Mouse (Mus musculus) layer of hippocampus, postnatal 14 days (tissue): Measurements from ENCODE around the gene Cep164. TPM values are rescaled to one million over a fixed set of nuclear protein-coding genes. Genes with fewer than 3 reads are reported as not detected.

Experiments
- DNase-seq, 2 experiments: peaks; one replicate each; pipeline ENCODE4 v3.0.0; 2021 to 2022; ENCODE audit warnings: low spot score in 2 of 2, mixed read lengths in 1 of 2
- total RNA-seq, 2 experiments: library from RNA; stranded (reverse); gene quantifications; 2 replicates each; pipeline ENCODE4 v1.2.3; 2021

Gene Cep164
- total RNA-seq, 2 experiments from 2014 or later: 15.5 to 15.8 TPM

DNA sequence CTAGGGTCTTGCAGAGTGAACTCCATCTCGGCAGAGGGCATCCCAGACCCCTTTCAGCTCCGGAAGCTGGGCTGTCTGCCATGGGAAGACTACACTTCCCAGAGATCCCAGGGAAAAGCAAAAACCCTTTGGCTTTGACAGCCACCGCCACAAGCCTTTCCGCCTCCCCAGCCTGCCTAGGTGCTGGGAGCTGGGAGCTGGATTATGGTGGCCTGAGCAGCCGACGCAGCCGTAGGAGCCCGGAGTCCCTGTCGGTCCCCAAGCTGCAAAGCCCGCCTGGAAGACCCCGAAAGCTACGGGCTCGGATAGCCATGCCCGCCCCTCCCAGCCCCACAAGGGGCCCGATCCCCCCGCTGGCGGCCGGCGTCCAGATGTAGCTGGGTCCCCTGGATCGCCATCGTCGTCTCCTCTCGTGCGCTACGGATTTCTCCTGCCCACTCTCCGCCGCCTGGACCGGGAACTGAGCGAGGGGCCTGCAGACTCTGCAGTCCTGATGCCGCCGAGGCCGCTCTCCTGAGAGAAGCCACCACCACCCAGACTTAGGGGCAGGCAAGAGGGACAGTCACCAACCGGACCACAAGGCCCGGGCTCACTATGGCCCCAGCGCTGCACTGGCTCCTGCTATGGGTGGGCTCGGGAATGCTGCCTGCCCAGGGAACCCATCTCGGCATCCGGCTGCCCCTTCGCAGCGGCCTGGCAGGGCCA, 10.1 kb upstream of the Cep164 start, which contains the start of gene Bace1:
TSS of gene Bace1 (plus strand) at position 147 of the 705 bp plus-strand sequence.
- peak; percentile 87 to 96 for DNase-seq

DNA sequence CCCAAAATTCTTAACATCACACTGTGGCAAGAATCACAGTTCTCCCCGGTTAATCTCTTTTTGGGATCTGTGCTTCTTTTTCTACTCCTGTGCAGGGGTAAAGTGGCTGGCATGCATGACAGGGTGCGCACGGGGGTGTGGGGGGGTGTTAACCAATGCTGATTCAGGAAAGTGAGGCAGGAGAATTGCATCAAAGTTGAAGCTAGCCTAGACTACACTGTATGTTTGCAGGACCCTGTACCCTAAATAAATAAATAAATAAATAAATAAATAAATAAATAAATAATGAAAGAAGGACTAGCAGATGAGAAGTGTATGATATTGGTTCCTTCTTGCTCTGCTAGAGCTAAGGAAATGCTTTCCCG, 9.6 kb upstream of the Cep164 start:
- no peak for DNase-seq

DNA sequence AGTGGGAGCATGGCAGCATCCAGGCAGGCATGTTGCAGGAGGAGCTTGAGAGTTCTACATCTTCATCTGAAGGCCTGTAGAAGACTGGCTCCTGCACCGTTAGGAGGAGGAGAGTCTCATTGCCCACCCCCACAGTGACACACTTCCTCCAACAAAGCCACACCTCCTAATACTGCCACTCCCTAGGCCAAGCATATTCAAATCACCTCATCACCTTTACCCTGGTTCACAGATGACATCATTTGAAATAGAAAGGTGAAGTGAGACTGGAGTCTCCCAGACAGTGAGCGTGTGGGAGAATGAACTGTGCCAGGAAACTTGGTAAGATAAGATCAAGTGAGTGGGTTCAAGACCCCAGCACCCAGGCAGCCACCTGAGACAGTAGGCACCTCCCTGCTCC, 5.0 kb upstream of the Cep164 start:
- no peak for DNase-seq

DNA sequence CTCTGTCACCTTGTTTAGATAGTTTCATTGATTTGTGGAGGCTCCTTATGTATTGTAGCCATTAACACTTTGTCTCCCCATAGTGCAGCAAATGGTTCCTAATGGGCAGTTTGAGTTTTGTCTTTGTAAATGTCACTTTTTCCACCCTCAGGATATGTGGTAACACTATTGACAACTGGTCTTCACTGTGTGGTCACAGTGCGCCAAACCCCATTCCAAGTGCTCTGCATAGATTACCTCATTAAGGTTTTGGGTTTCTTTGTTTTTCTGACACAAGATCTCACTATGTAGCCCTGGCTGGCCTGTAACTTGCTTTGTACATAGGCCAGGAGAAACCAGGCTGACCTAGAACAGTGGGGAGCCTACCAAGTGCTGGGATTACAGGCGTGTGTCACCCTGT, 4.4 kb upstream of the Cep164 start:
- no peak for DNase-seq

DNA sequence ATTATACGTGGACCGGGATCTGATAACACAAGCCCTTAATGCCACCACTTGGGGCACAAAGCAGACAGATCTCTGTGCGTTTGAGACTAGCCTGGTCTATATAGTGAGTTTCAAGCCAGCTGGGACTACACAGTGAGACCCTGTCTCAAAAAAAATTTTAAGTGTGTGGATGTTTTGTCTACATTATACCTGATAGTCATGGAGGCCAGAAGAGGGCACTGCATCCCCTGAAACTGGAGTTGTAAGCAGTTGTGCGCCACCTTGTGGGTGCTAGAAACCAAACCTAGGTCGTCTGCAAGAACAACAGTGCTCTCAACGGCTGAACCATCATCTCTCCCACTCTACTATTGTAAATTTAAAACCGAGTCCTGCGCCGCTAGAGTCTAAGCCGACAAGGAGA, 616 bp upstream of the Cep164 start:
- peak; percentile 65 to 77 for DNase-seq

DNA sequence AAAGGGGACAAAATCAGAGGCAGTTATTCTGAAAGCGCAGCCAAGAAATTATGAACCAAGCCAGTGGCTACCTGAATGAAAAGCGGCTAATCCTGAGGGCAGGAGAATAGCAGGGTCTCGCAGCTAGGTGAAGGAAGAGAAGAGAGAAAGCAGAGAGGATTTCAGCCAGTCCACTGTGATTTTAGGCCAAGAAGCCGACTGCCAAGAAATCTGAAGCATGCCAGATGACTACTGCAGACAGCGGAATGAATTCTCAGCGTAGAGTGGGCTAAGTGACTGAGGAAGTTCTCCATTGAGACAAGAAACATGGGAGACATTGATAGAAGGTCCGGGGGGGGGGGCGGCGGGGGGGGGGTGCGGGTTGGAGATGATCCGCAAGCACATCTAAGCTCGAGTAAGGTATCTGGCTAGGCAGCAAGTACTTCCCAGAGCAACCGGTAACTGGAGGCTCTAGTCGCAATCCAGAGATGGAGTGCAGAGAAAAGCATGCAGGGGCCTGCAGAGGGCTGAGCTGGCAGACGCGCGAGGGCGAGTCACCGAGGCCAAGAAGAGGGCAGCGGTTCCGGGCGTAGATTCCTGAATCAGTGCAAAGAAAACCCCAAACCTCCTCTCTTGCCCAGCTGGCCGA, 714 bp downstream of the Cep164 start:
- no peak for DNase-seq

DNA sequence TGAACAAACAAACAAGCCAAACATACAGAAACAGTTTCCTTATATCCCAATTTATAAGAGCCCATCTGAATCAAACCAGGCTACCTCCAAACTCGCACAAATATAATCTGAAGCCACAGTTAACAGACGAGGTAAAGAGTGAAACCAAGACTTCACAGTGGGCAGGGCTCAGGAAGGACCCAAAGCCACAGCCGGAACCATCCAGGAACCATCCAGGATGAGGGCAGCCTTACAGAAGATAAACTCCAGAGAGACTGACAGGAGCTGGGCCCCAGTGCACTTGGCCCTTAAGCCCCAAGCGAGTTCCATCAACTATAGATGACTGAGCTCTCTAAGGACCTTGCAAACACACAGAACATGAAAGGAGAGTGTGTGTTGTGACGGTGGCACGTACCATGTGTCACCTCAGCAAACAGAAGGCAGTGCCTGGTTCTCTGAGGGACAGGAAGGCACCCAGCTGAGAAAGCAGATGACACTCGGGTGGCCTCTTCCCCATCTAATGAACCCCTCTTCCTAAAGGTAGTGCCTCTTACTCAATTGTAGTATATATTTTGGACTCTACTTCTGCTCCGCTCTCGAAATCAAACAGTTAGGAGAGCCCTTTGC, 10.0 kb downstream of the Cep164 start:
- DNase-seq: no peak

DNA sequence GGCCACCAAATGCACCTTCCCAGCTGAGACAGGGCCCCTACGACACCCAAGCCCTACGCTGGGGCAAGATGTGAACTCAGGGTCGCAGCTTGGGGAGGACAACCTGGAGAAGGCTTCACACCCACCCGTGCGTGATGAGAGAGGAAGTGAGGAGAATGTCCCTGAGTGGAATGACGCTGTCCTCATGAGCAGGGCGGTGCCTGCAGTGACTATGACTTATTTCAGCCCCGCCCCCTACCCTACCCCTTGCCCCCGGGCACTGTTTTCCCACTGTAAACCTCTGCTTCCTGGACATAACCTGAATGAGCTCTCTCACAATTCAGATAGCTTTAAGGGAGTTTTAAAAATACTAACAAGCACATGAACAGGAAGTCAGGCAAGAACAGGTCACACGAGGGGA, 13.0 kb downstream of the Cep164 start:
- no peak for DNase-seq

DNA sequence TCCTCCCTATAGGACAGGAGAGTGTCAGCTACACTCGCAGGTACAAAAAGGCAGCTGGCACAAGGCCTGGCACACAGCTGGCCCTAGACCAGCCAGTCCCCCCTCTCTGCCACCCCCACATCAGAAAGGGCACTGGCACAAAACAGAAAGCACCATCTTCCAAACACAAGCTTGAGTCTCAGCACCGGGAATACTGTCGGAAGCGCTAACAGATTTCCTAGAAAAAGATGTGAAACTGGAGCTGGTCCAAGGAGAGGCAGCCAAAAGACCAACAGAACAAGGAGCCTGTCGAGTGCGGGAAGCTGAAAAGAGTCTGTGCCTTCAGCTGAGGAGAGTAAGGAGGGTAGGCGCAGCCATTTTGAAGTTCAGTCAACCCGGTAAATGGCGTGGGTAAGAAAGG, 13.4 kb downstream of the Cep164 start:
- peak; percentile 22 to 57 for DNase-seq

DNA sequence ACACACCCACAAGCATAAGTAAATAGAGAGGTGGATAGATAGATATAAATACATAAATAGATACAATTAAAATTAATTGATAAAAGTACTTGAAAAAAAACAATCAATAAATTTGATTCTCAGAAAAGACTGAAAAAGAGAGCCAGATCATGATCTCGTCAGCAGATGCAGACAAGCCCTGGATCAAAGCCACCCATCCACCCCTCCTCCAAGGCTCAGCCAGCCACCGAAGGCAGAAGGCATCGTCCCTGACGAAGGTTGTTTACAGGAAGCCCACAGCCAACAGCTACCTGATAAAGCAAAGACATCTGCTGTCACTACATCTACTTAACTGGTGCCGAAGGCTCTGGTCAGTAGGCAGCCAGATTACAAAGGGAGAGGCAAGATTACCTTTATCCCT, 16.5 kb downstream of the Cep164 start:
- no peak for DNase-seq

DNA sequence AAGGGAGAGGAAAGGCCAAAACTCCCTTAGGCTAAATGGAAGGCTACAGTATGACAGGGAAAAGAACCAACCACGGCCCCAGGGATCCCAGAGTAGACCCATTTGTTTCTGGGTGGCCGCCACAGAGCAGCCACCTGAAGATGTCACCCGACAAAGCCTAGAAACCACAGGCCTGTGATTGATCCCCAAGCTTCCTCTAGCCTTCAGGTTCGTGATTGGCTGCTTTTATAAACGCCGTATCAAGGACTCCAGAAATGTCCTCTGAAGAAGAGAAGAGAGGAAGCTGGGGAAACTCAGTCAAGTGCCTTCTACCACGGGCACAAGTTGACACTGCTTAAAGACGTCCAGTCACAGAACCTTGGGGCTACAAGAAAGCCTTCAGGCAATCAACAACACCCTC, 20.7 kb downstream of the Cep164 start:
- no peak for DNase-seq

DNA sequence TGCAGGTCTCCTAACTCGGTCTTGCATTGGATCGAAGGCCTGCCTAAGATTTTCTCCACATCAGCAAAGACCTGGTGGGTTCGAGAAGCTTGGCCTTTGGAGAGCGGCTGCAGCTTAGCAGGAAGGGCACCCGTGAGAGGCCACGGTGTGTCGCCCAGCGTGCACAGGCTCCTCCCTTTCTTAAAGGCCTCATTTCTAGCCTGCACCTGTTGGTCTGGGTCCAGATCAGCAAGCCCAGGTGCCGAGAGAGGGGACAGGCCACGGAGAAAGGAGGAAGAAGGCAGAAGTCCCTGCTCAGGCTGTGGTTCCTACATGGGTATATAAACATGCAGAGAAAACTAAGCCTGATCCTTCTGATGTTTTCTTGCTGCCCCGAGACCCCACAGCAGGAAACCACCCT, 21.2 kb downstream of the Cep164 start:
- DNase-seq: no peak

DNA sequence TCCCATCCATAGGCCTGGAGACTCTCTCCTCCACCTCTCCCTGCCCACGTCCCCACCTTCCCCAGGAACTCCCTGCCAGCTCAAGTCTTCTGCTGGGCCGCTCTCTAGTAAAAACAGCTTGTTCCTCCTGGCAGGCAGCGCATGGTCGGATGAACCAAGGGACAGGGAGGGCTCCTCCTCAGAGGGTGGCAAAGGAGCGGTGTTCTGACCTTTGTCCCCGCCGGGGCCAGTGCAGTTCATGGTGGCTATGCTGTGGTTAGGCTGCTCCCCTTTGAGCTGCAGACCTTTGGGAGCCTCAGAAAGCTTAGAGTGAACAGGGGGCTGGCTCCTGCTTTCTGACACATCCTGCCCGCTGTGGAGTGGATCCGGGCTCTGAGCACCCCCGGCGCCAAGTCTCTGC, 21.6 kb downstream of the Cep164 start:
- no peak for DNase-seq

DNA sequence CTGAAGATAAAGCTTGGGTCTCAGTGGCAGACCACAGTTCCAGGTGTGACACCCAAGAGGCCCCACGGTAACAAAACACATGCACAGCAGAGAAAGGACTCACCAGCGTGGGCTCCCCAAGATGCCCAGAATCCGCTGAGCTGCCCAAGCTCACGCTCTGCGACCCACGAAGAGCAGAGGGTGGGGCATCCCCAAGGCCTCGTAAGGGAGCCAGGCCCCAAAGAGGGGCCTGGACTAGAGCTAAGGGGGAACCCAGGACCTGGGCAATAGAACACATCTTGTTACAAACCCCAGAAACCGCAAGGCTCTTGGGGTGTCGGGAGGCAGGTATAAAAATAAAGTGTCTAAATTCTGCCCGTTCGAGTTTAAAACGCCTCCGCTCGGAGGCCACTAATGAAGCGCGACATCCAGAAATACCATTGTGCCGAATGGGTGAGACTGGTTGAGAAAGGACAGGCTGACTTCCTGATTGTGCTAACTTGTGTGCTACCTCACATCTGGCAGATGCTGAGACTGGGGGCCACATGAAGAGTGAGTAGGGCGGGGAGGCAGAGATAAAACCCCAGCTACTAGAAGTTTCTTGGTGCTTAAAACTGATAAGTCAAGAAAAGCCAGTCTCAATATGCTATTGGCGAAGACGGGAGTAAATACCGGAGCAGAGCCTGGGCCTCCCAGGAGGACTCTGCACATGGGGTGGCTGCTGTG, 25.3 kb downstream of the Cep164 start:
- DNase-seq: no peak

DNA sequence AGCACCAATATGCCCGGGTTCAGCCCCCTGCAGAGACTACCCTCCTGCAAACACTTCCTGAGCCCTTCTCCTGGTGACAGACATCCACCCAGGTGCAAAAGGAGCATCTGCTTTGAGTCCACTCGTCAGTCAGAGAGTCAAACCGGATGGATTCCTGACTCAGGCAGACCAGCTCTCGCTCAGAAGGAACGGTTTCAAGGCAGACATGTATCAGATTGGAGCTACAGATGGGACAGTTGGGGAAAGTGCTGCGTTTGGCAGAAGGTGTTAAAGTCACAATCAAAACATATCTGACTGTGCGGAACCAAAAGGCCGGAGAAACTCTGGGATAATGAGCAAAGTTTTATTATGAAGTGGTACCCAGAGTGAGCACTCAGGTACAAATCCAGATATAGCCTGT, 29.1 kb downstream of the Cep164 start:
- peak; percentile 61 to 80 for DNase-seq

DNA sequence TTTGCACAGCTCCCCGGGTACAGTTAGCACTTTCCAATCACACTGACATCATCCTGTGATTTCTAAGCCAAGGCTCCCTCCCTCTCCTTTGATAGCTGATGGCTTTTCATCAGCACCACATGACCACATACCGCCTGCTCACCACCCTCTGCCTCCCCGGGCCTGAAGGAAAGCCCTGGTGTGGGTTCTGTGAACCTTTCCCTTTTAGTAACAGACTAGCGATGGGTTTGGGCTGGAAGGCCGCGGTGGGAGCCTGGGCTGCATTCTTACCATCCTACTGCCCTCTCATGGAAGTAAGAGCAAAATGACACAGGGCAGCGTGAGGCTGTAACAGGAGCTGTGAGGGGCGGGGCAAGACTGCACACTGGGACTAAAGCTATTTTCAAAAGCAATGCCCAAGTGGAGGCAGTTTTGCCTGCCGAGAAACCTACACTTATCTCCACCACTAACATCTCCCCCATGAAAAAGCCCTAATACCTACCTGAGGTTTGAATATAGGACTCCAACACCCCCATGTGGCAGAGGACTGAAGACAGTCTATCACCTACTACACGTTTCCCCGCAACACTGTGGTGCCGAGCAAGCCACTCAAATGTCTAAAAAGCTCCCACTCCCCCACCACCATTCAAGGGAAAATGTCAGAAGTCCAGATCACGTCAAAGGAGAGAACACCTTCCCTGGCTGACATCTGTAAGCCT, 29.9 kb downstream of the Cep164 start:
- peak; percentile 33 to 60 for DNase-seq

DNA sequence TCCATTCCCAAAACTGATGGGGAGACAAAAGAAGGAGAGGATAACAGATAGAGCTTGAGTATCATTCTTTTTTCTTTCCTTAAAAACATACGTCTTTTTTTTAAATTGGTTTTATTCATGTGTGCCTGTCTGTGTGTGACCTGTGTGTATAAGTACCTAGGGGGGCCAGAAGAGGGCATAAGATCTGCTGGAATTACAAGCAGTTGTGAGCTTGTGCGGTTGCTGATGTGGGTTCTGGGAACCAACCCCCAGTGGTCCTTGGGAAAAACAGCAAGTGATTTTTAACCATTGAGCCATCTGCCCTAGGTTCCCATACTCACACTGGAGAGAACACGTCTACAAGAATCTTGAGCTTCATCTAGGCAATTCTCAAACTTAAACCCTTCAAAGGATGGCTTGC, 31.2 kb downstream of the Cep164 start:
- DNase-seq: no peak

DNA sequence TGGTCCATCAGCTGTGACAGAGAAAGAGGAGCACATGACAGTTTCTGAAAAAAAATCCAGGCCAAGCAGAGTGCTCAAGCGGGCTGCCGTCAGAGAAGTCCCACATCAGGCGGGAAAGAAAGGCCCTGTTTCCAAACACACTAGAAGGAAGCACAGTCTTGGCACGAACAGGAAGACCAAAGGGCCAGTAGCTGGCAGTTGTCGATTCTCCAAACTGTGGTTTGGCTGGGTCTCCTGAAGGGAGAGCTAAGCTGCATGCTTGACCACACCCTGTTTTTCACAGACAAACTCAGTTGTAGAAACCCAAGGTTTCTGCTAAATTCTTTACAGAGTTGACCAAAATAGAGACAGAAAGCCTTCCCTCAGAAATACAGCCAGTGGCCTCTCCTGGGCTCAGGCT, 32.8 kb downstream of the Cep164 start:
- DNase-seq: no peak

DNA sequence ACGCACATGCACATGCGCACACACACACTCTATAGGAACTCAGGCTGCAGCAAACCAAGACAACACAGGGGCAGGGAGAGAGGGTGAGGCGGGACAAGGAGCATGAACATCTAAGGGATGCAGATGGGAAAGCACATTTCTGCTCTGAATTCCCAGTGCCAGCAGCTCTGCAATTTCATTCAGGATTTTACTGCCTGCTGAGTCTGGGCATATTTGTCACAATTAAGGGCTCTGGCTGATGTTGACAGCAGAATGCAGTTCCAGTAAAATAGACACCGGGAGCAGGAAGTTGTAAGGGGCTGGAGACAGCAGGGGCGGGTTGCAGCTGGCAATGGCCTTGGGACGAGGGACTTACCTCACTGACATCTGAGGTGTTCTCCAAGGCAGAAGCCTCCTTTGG, 34.8 kb downstream of the Cep164 start:
- no peak for DNase-seq

DNA sequence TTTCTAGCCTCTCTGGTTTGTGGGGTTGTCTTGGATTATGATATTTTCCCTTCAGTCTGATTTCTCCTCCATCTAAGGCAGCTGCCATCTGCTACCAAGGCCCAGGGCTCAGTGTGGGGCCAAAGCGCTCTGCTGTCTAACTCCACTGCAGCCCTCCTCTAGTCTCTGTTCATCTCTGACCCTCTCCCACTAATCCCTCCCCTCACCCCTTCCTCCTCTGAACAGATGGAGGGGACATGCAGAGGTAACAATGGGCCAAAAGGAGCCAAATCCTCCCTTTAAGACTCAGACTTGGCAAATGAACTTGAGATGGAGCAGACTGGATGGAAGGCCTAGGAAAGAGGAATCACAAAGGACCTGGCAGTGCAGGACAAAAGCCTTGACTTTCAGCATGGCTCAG, 36.3 kb downstream of the Cep164 start:
- no peak for DNase-seq

DNA sequence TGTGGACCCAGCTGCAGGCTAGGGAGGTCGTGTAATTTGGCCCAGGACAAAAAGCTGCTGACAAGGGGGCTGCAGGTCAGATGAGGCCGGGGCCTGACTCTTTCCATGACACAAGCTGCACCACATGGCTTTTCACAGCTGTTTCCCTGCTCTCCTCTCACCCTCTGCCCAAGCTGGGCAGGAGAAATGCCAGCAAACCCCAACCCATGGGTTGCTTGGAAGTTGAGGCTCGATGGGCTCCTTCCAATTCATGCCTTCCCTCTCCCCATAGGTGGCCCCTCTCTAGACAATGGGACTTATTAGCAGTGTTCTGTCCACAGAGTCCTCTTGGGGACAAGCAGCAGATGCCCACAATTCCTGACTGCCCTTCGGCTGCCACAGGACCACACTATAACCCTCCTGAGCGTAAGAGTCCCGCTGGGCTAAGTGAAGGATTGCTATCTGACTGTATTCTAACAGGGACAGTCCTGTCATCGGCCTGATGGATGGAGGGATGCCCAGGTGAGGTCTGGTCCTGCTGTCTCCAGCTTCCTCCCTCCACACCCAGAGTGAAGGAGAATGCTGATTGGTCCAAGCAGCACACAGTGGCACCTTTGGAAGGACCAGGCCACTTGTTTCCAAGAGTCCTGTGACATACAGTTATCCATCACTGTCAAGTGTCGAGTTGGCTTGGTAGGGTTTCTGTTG, 36.9 kb downstream of the Cep164 start:
- no peak for DNase-seq
